Mouse (Mus musculus) effector memory CD4-positive, alpha-beta T cell, adult 5 months (primary cell): ENCODE measurements around the gene Olfr577. TPM values are rescaled to one million over a fixed set of nuclear protein-coding genes. Genes with fewer than 3 reads are reported as not detected.

Experiments used
- polyA plus RNA-seq: library from polyadenylated mRNA; unstranded; fragments of 100-300 nt; shearing (Covaris generic); gene quantifications from one replicate; pipeline ENCODE4 v1.2.1, GENCODE M21; 2017

Gene Olfr577
- polyA plus RNA-seq = not detected

DNA sequence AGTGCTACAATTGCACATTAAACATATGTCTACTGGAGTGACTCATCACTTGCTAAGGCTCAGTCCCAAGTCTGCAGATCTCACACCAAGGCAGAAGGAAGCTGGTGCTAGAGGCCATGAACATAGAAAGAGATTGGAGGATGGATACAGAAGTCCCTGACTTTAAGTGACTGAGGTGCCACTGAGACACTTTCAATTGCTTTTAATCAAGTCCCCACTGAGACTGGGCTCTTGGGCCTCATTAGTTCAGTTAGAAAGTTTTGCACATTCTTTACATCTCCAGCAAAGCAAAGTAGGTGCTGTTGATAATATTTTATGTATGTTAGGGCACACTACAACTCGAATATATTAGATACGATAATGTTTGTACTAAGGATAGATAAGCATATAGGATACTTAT lies at the start of gene Olfr577:
TSS of gene Olfr577 (minus strand) at position 101 of the 400 bp plus-strand sequence.

DNA sequence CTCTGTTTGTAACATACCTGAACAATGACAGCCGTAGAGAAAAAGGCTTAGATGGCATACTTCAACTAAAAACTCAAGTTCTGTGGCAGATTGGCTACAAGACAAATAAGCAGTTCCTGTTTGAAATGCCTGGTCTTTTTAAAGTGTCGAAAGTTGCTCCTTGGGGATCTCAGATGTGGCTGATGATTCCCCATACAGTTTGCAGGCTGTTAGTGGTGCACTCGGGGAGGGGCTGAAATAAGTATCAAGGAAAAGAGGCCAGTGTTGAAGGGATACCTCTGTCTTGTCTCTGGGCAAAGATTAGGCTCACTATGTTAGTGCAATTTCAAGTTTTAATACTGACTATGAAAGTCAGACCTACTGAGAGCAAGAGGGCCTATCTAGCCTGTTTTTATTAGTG lies 13.5 kb upstream of the Olfr577 start, which contains the start of gene Olfr578:
TSS of gene Olfr578 (minus strand) at position 101 of the 400 bp plus-strand sequence.

GRCm38 (mm10) chr7:102962360-102962759 lies 13.4 kb downstream of the Olfr577 start, which contains the start of gene Olfr576:
Gene Olfr576 (plus strand): TSS chr7:102962660.

GRCm38 (mm10) chr7:102958593-102958992 lies 17.1 kb downstream of the Olfr577 start, which contains the start of gene Olfr575:
Gene Olfr575 (minus strand): TSS chr7:102958775.

DNA sequence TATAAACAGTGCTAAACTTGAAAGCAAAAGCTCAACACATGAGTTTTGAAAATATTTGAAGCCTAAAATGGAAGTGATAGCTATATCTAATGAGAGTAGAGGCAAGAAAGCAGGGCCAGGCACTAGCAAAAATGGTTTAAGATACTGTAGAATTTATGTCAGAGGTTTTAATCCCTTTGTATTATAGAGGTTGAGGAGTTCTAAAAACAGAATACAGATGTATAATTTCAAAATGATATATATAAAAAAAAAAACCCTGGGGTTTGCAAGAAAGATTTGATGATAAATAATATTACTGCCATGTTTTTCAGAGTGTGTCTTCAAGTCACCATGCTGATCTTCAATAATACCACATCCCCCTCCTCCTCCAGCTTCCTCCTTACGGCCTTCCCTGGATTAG lies 27.6 kb downstream of the Olfr577 start, which contains the start of gene Olfr574:
TSS of gene Olfr574 (plus strand) at position 301 of the 400 bp plus-strand sequence.

DNA sequence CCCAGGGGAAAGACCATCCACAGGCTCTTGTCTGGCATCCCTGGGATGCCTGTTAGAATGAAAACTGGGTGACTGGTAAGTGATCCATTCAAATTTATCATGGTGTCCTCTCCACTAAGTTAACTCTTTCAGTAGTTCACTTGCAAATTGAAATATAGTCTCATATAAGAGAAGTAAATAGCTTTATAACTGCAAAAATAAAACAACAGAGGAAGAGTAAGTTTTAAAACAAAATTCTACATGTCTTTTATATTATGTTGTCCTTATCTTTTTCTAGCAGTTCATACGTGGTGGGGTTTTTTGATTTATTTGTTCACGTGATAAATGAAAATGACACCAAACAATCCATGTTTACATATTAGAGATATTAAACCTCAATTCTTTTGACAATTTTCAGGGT lies 33.3 kb downstream of the Olfr577 start, which contains the start of gene Olfr573-ps1:
TSS of gene Olfr573-ps1 (minus strand) at position 101 of the 400 bp plus-strand sequence.

GRCm38 (mm10) chr7:102924109-102924508 lies 51.6 kb downstream of the Olfr577 start, which contains the start of gene Olfr572:
Gene Olfr572 (plus strand): TSS chr7:102924409.

Other genes with a start within 250 kb of the Olfr577 start
- gene Olfr559, start 248.5 kb downstream of the Olfr577 start, polyA plus RNA-seq = not detected
- gene Olfr560, start 216.6 kb downstream of the Olfr577 start, polyA plus RNA-seq = not detected
- gene Olfr78, start 216.5 kb downstream of the Olfr577 start, polyA plus RNA-seq = not detected
- not detected for gene Olfr561, start 204.7 kb downstream of the Olfr577 start, polyA plus RNA-seq
- not detected for gene Olfr564, start 172.5 kb downstream of the Olfr577 start, polyA plus RNA-seq
- not detected for gene Olfr566, start 117.2 kb downstream of the Olfr577 start, polyA plus RNA-seq
- gene Olfr568, start 98.8 kb downstream of the Olfr577 start, polyA plus RNA-seq = not detected
- gene Olfr569, start 85.1 kb downstream of the Olfr577 start, polyA plus RNA-seq = not detected
- not detected for gene Olfr570, start 81.4 kb downstream of the Olfr577 start, polyA plus RNA-seq
- not detected for gene Olfr571, start 58.4 kb downstream of the Olfr577 start, polyA plus RNA-seq
- not detected for gene Olfr572, start 51.5 kb downstream of the Olfr577 start, polyA plus RNA-seq
- not detected for gene Olfr573-ps1, start 33.4 kb downstream of the Olfr577 start, polyA plus RNA-seq
- not detected for gene Olfr574, start 27.5 kb downstream of the Olfr577 start, polyA plus RNA-seq
- not detected for gene Olfr575, start 17.2 kb downstream of the Olfr577 start, polyA plus RNA-seq
- gene Olfr576, start 13.3 kb downstream of the Olfr577 start, polyA plus RNA-seq = not detected
- not detected for gene Olfr578, start 13.4 kb upstream of the Olfr577 start, polyA plus RNA-seq
- not detected for gene Olfr582, start 62.1 kb upstream of the Olfr577 start, polyA plus RNA-seq
- gene Olfr583, start 75.4 kb upstream of the Olfr577 start, polyA plus RNA-seq = not detected
- gene Olfr584, start 105.9 kb upstream of the Olfr577 start, polyA plus RNA-seq = not detected
- gene Olfr585, start 121.8 kb upstream of the Olfr577 start, polyA plus RNA-seq = not detected
- not detected for gene Olfr586, start 149.7 kb upstream of the Olfr577 start, polyA plus RNA-seq
- gene Olfr588-ps1, start 164.9 kb upstream of the Olfr577 start, polyA plus RNA-seq = not detected
- gene Olfr589, start 180.4 kb upstream of the Olfr577 start, polyA plus RNA-seq = not detected
- gene Olfr591, start 202.4 kb upstream of the Olfr577 start, polyA plus RNA-seq = 0.11 TPM
- 0.06 TPM for gene Olfr592, start 208.9 kb upstream of the Olfr577 start, polyA plus RNA-seq
- gene Olfr593, start 235.9 kb upstream of the Olfr577 start, polyA plus RNA-seq = not detected
- 0.12 TPM for gene Olfr594, start 241.1 kb upstream of the Olfr577 start, polyA plus RNA-seq